Mouse (Mus musculus) hindbrain, embryonic 10.5 days (tissue): ENCODE data around the gene Ece2. TPM values are rescaled to one million over a fixed set of nuclear protein-coding genes. Genes with fewer than 3 reads are reported as not detected.
"Not testable (repeated sequence)": the region's sequence is repeated elsewhere in the genome, so short reads cannot be mapped to it uniquely, and the experiment has no call there.

Source experiments
- DNase-seq: peaks from one replicate; pipeline ENCODE4 v3.0.0-alpha.2; 2017; ENCODE audit warnings: low spot score
- H3K27ac ChIP-seq: fragments of 300-500 bp; sonication (generic); 2 replicates; pipeline ENCODE4 v1.5.1; 2016; ENCODE audit warnings: mild to moderate bottlenecking, moderate library complexity
- H3K27me3 ChIP-seq: fragments of 300-500 bp; sonication (generic); 2 replicates; pipeline ENCODE4 v1.6.1; 2016; ENCODE audit warnings: mild to moderate bottlenecking; ENCODE audit not compliant: poor library complexity, insufficient read depth, severe bottlenecking
- H3K36me3 ChIP-seq: fragments of 300-500 bp; sonication (generic); 2 replicates; pipeline ENCODE4 v1.6.1; 2016; ENCODE audit warnings: mild to moderate bottlenecking, moderate library complexity
- H3K4me1 ChIP-seq: fragments of 300-500 bp; sonication (generic); replicated peaks from 2 replicates; pipeline ENCODE4 v1.6.1; 2016; ENCODE audit warnings: mild to moderate bottlenecking
- H3K4me3 ChIP-seq: fragments of 300-500 bp; sonication (generic); 2 replicates; pipeline ENCODE4 v1.5.1; 2016; ENCODE audit warnings: mild to moderate bottlenecking, moderate library complexity
- H3K9me3 ChIP-seq: fragments of 300-500 bp; sonication (generic); 2 replicates; pipeline ENCODE4 v1.6.1; 2016; ENCODE audit warnings: mild to moderate bottlenecking, moderate library complexity
- WGBS: fragments of 180-500 bp; shearing (Covaris S2); methylation state at CpG from one replicate; pipeline ENCODE4 v1.1.7; 2016; 5-methylcytosine and 5-hydroxymethylcytosine counted together
- polyA plus RNA-seq: library from polyadenylated mRNA; unstranded; fragments of >200 nt; fragmentation: Nextera tagmentation; extraction: Ambion mirVana; gene quantifications from 2 replicates; pipeline ENCODE4 v1.2.1, GENCODE M21; 2016

Ece2 gene
- polyA plus RNA-seq, 1 experiment from 2014 or later: 4.2 TPM

- Histone ChIP-seq H3K4me3 (no peak overlapping the region), H3K36me3 (no peaks in the 10 kb centered on the region), H3K9me3 (no peaks in the 10 kb centered on the region), H3K27ac (no peak overlapping the region), H3K27me3 (no peaks in the 10 kb centered on the region), H3K4me1 (peaks cover 3% of the 10 kb centered on the region; the same call in 1 of the 2 replicates)
- 91% methylated on average over 7 of the region's 7 CpGs for WGBS
- DNase-seq: no peak
Observed at GRCm38 (mm10) chr16:20643911-20644310, 14.3 kb downstream of the Ece2 start.

- no peaks in the 10 kb centered on the region for H3K9me3 ChIP-seq
- H3K27me3 ChIP-seq: no peaks in the 10 kb centered on the region
- 2% methylated on average over 46 of the region's 46 CpGs for WGBS
- peak within 1 kb of the TSS; percentile 90 for H3K27ac ChIP-seq
- H3K36me3 ChIP-seq: peaks cover 33% of the 10 kb centered on the region
- H3K4me1 ChIP-seq: peaks cover 17% of the 10 kb centered on the region
- peak; percentile 97 for DNase-seq
- H3K4me3 ChIP-seq: peak within 1 kb of the TSS; percentile 95
Observed at GRCm38 (mm10) chr16:20651076-20651946, 21.7 kb downstream of the Ece2 start, which contains the start of gene Psmd2. Gene Psmd2 (plus strand): TSS chr16:20651652.

- H3K9me3 ChIP-seq: no peaks in the 10 kb centered on the region
- H3K36me3 ChIP-seq: peaks cover 39% of the 10 kb centered on the region
- DNase-seq: no peak
- peaks cover 17% of the 10 kb centered on the region for H3K4me1 ChIP-seq
- no peaks in the 10 kb centered on the region for H3K27me3 ChIP-seq
- 14% methylated on average over 12 of the region's 12 CpGs for WGBS
- peak overlapping the region; percentile 95 for H3K4me3 ChIP-seq
- H3K27ac ChIP-seq: peak overlapping the region; percentile 90
Observed at GRCm38 (mm10) chr16:20651947-20652310, 22.3 kb downstream of the Ece2 start.

- H3K9me3 ChIP-seq: no peaks in the 10 kb centered on the region
- no peak overlapping the region for H3K27ac ChIP-seq
- H3K4me3 ChIP-seq: peak overlapping the region; percentile 95; the same call in 1 of the 2 replicates
- peaks cover 53% of the 10 kb centered on the region for H3K36me3 ChIP-seq
- DNase-seq: no peak
- peaks cover 17% of the 10 kb centered on the region for H3K4me1 ChIP-seq
- no peaks in the 10 kb centered on the region for H3K27me3 ChIP-seq
- WGBS: 53% methylated on average over 2 of the region's 2 CpGs
Observed at GRCm38 (mm10) chr16:20653315-20653714, 23.7 kb downstream of the Ece2 start.

DNA sequence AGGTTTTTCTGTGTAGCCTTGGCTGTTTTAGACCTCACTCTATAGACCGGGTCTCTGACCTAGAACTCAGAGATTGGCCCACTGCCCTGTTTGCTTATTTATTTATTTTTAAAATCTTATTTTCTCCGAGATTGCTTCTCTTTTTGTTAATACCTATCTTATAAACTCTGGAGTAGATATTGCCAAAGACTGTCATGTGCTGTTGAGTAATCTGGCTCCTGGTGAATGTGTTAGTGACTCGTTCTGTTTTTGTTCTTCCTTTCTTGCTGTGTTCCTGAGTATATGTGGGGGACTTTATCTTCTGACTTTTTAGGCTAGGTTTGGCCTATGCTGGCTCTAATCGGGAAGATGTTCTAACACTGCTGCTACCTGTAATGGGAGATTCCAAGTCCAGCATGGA, 28.0 kb downstream of the Ece2 start:
- 93% methylated on average over 4 of the region's 4 CpGs for WGBS
- no peak overlapping the region for H3K27ac ChIP-seq
- H3K4me1 ChIP-seq: peaks cover 6% of the 10 kb centered on the region
- H3K4me3 ChIP-seq: no peak overlapping the region
- H3K27me3 ChIP-seq: no peaks in the 10 kb centered on the region
- no peaks in the 10 kb centered on the region for H3K9me3 ChIP-seq
- H3K36me3 ChIP-seq: peaks cover 96% of the 10 kb centered on the region
- DNase-seq: no peak

- 96% methylated on average over 5 of the region's 6 CpGs for WGBS
- DNase-seq: not testable (repeated sequence)
Observed at GRCm38 (mm10) chr16:20668013-20668412, 38.4 kb downstream of the Ece2 start, which contains the start of gene Eif4g1. Gene Eif4g1 (plus strand): TSS chr16:20668313.

DNA sequence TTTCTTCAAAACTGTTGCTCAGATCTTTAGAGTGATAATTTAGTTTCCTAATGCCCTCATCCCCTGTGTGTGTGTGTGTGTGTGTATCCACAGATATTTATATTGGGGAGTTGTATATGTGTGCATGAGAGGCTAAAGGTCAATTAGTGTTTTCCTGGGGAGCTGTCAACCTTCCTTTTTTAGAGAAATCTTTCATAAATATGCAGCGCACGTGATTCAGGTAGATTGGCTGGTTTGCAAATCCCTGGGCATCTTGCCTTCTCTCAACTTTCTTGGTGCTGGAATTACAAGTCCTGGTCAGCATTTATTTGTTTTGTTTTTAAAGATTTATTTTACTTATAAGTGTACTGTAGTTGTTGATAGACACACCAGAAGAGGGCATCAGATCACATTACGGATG, 40.7 kb downstream of the Ece2 start:
- H3K4me1 ChIP-seq: peaks cover 24% of the 10 kb centered on the region
- H3K27ac ChIP-seq: no peak overlapping the region
- H3K36me3 ChIP-seq: peaks cover 23% of the 10 kb centered on the region
- WGBS: 93% methylated on average over 3 of the region's 3 CpGs
- H3K9me3 ChIP-seq: no peaks in the 10 kb centered on the region
- H3K4me3 ChIP-seq: no peak overlapping the region
- DNase-seq: no peak
- H3K27me3 ChIP-seq: no peaks in the 10 kb centered on the region

More at GRCm38 (mm10) chr16:20668013-20668412, 38.4 kb downstream of the Ece2 start, which contains the start of gene Eif4g1:
- not testable (repeated sequence) for H3K27ac ChIP-seq, H3K4me1 ChIP-seq, H3K27me3 ChIP-seq, H3K4me3 ChIP-seq, H3K9me3 ChIP-seq
- peaks cover 31% of the 10 kb centered on the region for H3K36me3 ChIP-seq

- DNase-seq: peak; percentile 16
- Histone ChIP-seq H3K36me3 (peaks cover 31% of the 10 kb centered on the region), H3K27ac (peak overlapping the region; percentile 97), H3K4me3 (peak overlapping the region; percentile 89), H3K27me3 (no peaks in the 10 kb centered on the region), H3K4me1 (peaks cover 25% of the 10 kb centered on the region), H3K9me3 (no peaks in the 10 kb centered on the region)
- WGBS: 31% methylated on average over 6 of the region's 6 CpGs
Observed at GRCm38 (mm10) chr16:20671886-20672285, 42.3 kb downstream of the Ece2 start.

GRCm38 (mm10) chr16:20672500-20672902, 42.9 kb downstream of the Ece2 start:
- DNase-seq: peak; percentile 95
- no peaks in the 10 kb centered on the region for H3K9me3 ChIP-seq
- H3K27me3 ChIP-seq: no peaks in the 10 kb centered on the region
- H3K36me3 ChIP-seq: peaks cover 37% of the 10 kb centered on the region
- under 1% methylated on average over 38 of the region's 38 CpGs for WGBS
- peak overlapping the region; percentile 97 for H3K27ac ChIP-seq
- H3K4me1 ChIP-seq: peaks cover 25% of the 10 kb centered on the region
- peak overlapping the region; percentile 89 for H3K4me3 ChIP-seq

GRCm38 (mm10) chr16:20672965-20673705, 43.5 kb downstream of the Ece2 start:
- peak overlapping the region; percentile 89 for H3K4me3 ChIP-seq
- under 1% methylated on average over 76 of the region's 78 CpGs for WGBS
- peak; percentile 44 for DNase-seq
- H3K4me1 ChIP-seq: peaks cover 25% of the 10 kb centered on the region
- H3K9me3 ChIP-seq: no peaks in the 10 kb centered on the region
- H3K27me3 ChIP-seq: no peaks in the 10 kb centered on the region
- peaks cover 44% of the 10 kb centered on the region for H3K36me3 ChIP-seq
- H3K27ac ChIP-seq: peak overlapping the region; percentile 97

DNA sequence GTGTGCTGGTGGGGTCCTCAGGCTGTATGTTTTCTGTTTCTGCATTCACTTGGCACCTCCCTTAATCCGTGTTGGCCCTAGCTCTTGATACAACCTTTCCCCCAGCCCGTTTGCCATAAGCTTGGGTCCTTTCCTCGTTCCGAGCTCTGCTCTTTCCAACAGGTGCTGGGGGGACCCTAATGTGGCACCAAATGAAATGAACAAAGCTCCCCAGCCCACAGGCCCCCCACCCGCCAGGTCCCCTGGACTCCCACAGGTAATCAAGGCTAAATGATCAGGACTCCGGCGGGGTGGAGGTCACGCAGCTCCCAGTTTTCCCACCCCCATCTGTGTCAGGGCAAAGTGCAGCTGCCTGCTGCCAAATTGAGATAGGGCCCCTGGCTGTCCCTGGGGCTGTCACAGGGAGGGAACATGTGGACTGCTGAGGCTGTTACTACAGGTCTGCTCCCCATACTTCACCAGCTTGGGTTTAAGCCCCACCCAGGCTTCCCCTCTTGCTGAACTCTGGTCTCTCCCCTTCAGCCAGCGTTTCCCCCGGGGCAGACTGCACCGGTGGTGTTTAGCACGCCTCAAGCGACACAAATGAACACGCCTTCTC, 44.2 kb downstream of the Ece2 start:
- peak overlapping the region; percentile 97 for H3K27ac ChIP-seq
- peaks cover 51% of the 10 kb centered on the region for H3K36me3 ChIP-seq
- 20% methylated on average over 14 of the region's 14 CpGs for WGBS
- no peaks in the 10 kb centered on the region for H3K27me3 ChIP-seq
- H3K4me3 ChIP-seq: peak overlapping the region; percentile 89
- H3K4me1 ChIP-seq: peaks cover 25% of the 10 kb centered on the region
- peak; percentile 12 for DNase-seq
- H3K9me3 ChIP-seq: no peaks in the 10 kb centered on the region

GRCm38 (mm10) chr16:20675213-20675612, 45.6 kb downstream of the Ece2 start:
- Histone ChIP-seq H3K27me3 (no peaks in the 10 kb centered on the region), H3K9me3 (no peaks in the 10 kb centered on the region), H3K4me1 (peaks cover 25% of the 10 kb centered on the region), H3K27ac (no peak overlapping the region), H3K4me3 (peak overlapping the region; percentile 89; the same call in 1 of the 2 replicates), H3K36me3 (peaks cover 65% of the 10 kb centered on the region)
- DNase-seq: no peak
- 94% methylated on average over 6 of the region's 6 CpGs for WGBS
